Mouse (Mus musculus): ENCODE measurements around the gene Mrpl18. TPM values are rescaled to one million over a fixed set of nuclear protein-coding genes. Genes with fewer than 3 reads are reported as not detected.
"Not testable (repeated sequence)": the region's sequence is repeated elsewhere in the genome, so short reads cannot be mapped to it uniquely, and the experiment has no call there.

The Mrpl18 gene
- 181 and 187 TPM in 2 replicates for polyA plus RNA-seq (2016; fragmentation: Nextera tagmentation; extraction: Ambion mirVana)

GRCm38 (mm10) chr17:12915881-12916583 lies at the start of gene Mrpl18:
TSS of gene Mrpl18 (minus strand) at chr17:12916345.
- Histone ChIP-seq H3K4me3 (peak within 1 kb of the TSS; percentile 88), H3K4me1 (replicated peaks) (peaks cover 3% of the 10 kb centered on the region; the same call in 1 of the 2 replicates), H3K9me3 (replicated peaks) (no peaks in the 10 kb centered on the region), H3K9ac (peak within 1 kb of the TSS; percentile 97), H3K4me2 (peak within 1 kb of the TSS; percentile 80), H3K27ac (ENCODE audit: poor library complexity, severe bottlenecking) (peak within 1 kb of the TSS; percentile 89), H3K27me3 (replicated peaks) (no peaks in the 10 kb centered on the region), H3K36me3 (peaks cover 55% of the 10 kb centered on the region)
- WGBS: under 1% methylated on average over 56 of the region's 56 CpGs
- peak; percentile 99 for ATAC-seq (ENCODE audit: insufficient number of reproducible peaks, low FRiP score)

GRCm38 (mm10) chr17:12963476-12963875 lies 47.3 kb upstream of the Mrpl18 start:
- Histone ChIP-seq H3K4me3 (no peak overlapping the region), H3K36me3 (peaks cover 23% of the 10 kb centered on the region), H3K9me3 (replicated peaks) (no peaks in the 10 kb centered on the region), H3K9ac (no peak overlapping the region), H3K4me1 (replicated peaks) (peaks cover 5% of the 10 kb centered on the region; the same call in 1 of the 2 replicates), H3K4me2 (no peak overlapping the region), H3K27ac (ENCODE audit: poor library complexity, severe bottlenecking) (no peak overlapping the region), H3K27me3 (replicated peaks) (no peaks in the 10 kb centered on the region)
- no peak for ATAC-seq (ENCODE audit: insufficient number of reproducible peaks, low FRiP score)
- WGBS: 73% methylated on average over 3 of the region's 3 CpGs

GRCm38 (mm10) chr17:12960331-12960873 lies 44.3 kb upstream of the Mrpl18 start, which contains the start of gene Acat2:
TSS of gene Acat2 (minus strand) at chr17:12960747.
- Histone ChIP-seq H3K9ac (peak within 1 kb of the TSS; percentile 67), H3K27me3 (replicated peaks) (no peaks in the 10 kb centered on the region), H3K4me1 (replicated peaks) (peaks cover 5% of the 10 kb centered on the region; the same call in 1 of the 2 replicates), H3K36me3 (peaks cover 16% of the 10 kb centered on the region), H3K27ac (ENCODE audit: poor library complexity, severe bottlenecking) (peak within 1 kb of the TSS; percentile 69), H3K4me2 (peak within 1 kb of the TSS; percentile 72), H3K9me3 (replicated peaks) (no peaks in the 10 kb centered on the region), H3K4me3 (peak within 1 kb of the TSS; percentile 65)
- WGBS: under 1% methylated on average over 42 of the region's 42 CpGs
- peak; percentile 98 for ATAC-seq (ENCODE audit: insufficient number of reproducible peaks, low FRiP score)

GRCm38 (mm10) chr17:12959377-12959776 lies 43.2 kb upstream of the Mrpl18 start:
- H3K27ac ChIP-seq (ENCODE audit: poor library complexity, severe bottlenecking); H3K27me3 ChIP-seq (replicated peaks); H3K4me1 ChIP-seq (replicated peaks); H3K4me3 ChIP-seq; ATAC-seq (ENCODE audit: insufficient number of reproducible peaks, low FRiP score); H3K9ac ChIP-seq; H3K9me3 ChIP-seq (replicated peaks): not testable (repeated sequence)
- H3K36me3 ChIP-seq: peaks cover 15% of the 10 kb centered on the region; the same call in 1 of the 2 replicates
- WGBS: 75% methylated on average over 1 of the region's 2 CpGs
- H3K4me2 ChIP-seq: 0 out of 2 replicates have a peak overlapping the region, but pooled peaks have one; percentile 16

- no peak overlapping the region for H3K27ac ChIP-seq (ENCODE audit: poor library complexity, severe bottlenecking)
- no peak overlapping the region for H3K4me3 ChIP-seq
- ATAC-seq (ENCODE audit: insufficient number of reproducible peaks, low FRiP score): no peak
- H3K36me3 ChIP-seq: peaks cover 30% of the 10 kb centered on the region
- H3K9me3 ChIP-seq (replicated peaks): no peaks in the 10 kb centered on the region
- peaks cover 5% of the 10 kb centered on the region; the same call in 1 of the 2 replicates for H3K4me1 ChIP-seq (replicated peaks)
- WGBS: 86% methylated on average over 8 of the region's 8 CpGs
- no peaks in the 10 kb centered on the region for H3K27me3 ChIP-seq (replicated peaks)
- no peak overlapping the region for H3K4me2 ChIP-seq
- no peak overlapping the region for H3K9ac ChIP-seq
These were observed 40.5 kb upstream of the Mrpl18 start for GRCm38 (mm10) chr17:12956664-12957063.

- no peak overlapping the region for H3K4me2 ChIP-seq
- no peak overlapping the region for H3K9ac ChIP-seq
- ATAC-seq (ENCODE audit: insufficient number of reproducible peaks, low FRiP score): no peak
- H3K27ac ChIP-seq (ENCODE audit: poor library complexity, severe bottlenecking): no peak overlapping the region
- H3K27me3 ChIP-seq (replicated peaks): no peaks in the 10 kb centered on the region
- no peaks in the 10 kb centered on the region for H3K4me1 ChIP-seq (replicated peaks)
- no peak overlapping the region for H3K4me3 ChIP-seq
- no peaks in the 10 kb centered on the region for H3K9me3 ChIP-seq (replicated peaks)
- H3K36me3 ChIP-seq: peaks cover 62% of the 10 kb centered on the region
- WGBS: 95% methylated on average over 5 of the region's 5 CpGs
These were observed 33.5 kb upstream of the Mrpl18 start for GRCm38 (mm10) chr17:12949669-12950068.

- Histone ChIP-seq H3K9ac (no peak overlapping the region), H3K36me3 (peaks cover 38% of the 10 kb centered on the region), H3K27ac (ENCODE audit: poor library complexity, severe bottlenecking) (no peak overlapping the region), H3K9me3 (replicated peaks) (no peaks in the 10 kb centered on the region), H3K4me3 (no peak overlapping the region), H3K4me2 (no peak overlapping the region), H3K27me3 (replicated peaks) (no peaks in the 10 kb centered on the region; the same call in 1 of the 2 replicates), H3K4me1 (replicated peaks) (peaks cover 11% of the 10 kb centered on the region)
- 89% methylated on average over 6 of the region's 6 CpGs for WGBS
- ATAC-seq (ENCODE audit: insufficient number of reproducible peaks, low FRiP score): no peak
These were observed 26.5 kb upstream of the Mrpl18 start for GRCm38 (mm10) chr17:12942459-12943162.

GRCm38 (mm10) chr17:12941543-12942260 lies 25.6 kb upstream of the Mrpl18 start:
- no peak overlapping the region for H3K4me3 ChIP-seq
- no peak overlapping the region for H3K4me2 ChIP-seq
- peaks cover 11% of the 10 kb centered on the region for H3K4me1 ChIP-seq (replicated peaks)
- no peak overlapping the region for H3K27ac ChIP-seq (ENCODE audit: poor library complexity, severe bottlenecking)
- H3K9me3 ChIP-seq (replicated peaks): no peaks in the 10 kb centered on the region
- H3K9ac ChIP-seq: no peak overlapping the region
- peaks cover 35% of the 10 kb centered on the region for H3K36me3 ChIP-seq
- no peak for ATAC-seq (ENCODE audit: insufficient number of reproducible peaks, low FRiP score)
- no peaks in the 10 kb centered on the region; the same call in 1 of the 2 replicates for H3K27me3 ChIP-seq (replicated peaks)
- WGBS: 71% methylated on average over 8 of the region's 8 CpGs

- Histone ChIP-seq H3K9me3 (replicated peaks) (no peaks in the 10 kb centered on the region), H3K27ac (ENCODE audit: poor library complexity, severe bottlenecking) (no peak within 1 kb of the TSS), H3K4me2 (peak within 1 kb of the TSS; percentile 84), H3K4me3 (peak within 1 kb of the TSS; percentile 42), H3K36me3 (peaks cover 25% of the 10 kb centered on the region), H3K27me3 (replicated peaks) (no peaks in the 10 kb centered on the region; the same call in 1 of the 2 replicates), H3K9ac (peak within 1 kb of the TSS; percentile 65), H3K4me1 (replicated peaks) (peaks cover 11% of the 10 kb centered on the region)
- 15% methylated on average over 25 of the region's 27 CpGs for WGBS
- ATAC-seq (ENCODE audit: insufficient number of reproducible peaks, low FRiP score): peak; percentile 67
These were observed 24.1 kb upstream of the Mrpl18 start, which contains the start of gene Acat3 for GRCm38 (mm10) chr17:12940151-12940805. TSS of gene Acat3 (minus strand) at chr17:12940600.
